Mouse (Mus musculus) liver, postnatal 0 days (tissue): ENCODE measurements around the gene Kng2.

Source experiments
- CTCF ChIP-seq: sonication (generic); IDR thresholded peaks from 2 replicates; pipeline ENCODE4 v1.5.1; 2016; ENCODE audit warnings: antibody characterized with exemption, low read depth
- EP300 ChIP-seq: IDR thresholded peaks from 2 replicates; pipeline ENCODE4 v1.6.1; 2016; ENCODE audit warnings: antibody characterized with exemption, low read depth, mild to moderate bottlenecking

DNA sequence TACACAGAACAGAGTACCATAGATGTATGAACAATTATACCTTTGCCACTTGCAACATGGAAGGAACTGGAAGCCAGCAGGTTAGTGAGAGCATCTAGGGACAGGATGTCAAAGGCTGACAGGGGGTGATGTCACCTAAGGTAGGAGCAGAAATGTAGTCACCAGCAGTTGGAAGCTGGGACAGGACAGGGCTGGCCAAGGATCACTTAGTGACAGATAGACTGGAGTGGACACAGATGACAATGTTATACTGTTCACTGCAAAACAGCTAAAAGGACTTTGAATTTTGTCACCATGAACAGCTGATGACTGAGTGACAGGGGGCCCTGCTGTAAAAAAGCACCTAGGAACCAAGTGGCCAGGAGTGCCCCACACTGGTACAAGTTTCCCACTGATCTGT, 2.7 kb downstream of the Kng2 start:
- no peak for TF ChIP-seq CTCF
- TF ChIP-seq EP300 = no peak
